Mouse (Mus musculus): Measurements from ENCODE around the gene Rps8. TPM values are rescaled to one million over a fixed set of nuclear protein-coding genes. Genes with fewer than 3 reads are reported as not detected.

Rps8 gene
- polyA plus RNA-seq, 2 experiments: 915 to 935 TPM

DNA sequence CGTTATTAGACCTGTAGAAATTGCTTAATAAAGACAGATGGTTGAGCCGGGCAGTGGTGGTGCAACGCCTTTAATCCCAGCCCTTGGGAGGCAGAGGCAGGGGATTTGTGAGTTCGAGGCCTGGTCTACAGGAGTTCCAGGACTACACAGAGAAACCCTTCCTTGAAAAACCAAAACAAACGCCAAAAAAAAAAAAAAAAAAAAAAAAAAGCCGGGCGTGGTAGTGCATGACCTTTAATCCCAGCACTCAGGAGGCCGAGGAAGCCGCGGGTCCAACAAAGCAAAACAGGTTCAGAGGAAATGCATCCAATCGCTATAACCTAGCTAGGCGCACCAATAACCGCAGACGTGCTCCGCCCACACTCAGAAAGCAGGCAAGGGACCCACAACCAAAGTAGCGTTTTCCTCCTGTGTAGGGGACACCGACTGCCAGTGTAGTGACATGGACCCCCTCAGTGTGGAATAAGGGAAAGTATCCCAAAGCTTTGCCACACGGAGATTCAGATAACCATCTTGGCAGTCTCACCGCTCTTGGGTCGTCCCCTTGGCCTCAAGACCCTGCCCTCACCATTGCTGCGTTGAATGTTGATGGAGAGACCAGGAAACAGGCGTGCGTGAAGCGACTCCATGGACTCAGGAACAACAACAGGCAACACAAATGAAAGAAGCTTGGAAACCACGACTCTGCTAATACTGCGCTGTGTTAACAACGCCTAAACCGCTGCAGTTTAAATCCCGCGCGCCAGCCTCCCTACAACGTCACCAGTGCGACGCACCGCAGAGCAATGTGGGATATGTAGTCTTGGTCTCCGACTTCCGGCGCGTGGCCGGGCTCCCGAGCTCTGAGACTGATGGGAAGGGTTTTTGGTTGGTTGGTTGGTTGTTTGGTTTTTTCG, 26.1 kb upstream of the Rps8 start, which contains the start of gene Kif2c:
Gene Kif2c (minus strand): TSS at position 777 of the 896 bp plus-strand sequence.
- Histone ChIP-seq H3K36me3 (replicated peaks; ENCODE audit: control insufficient read depth, insufficient read depth, low read depth) (peaks cover 28% of the 10 kb centered on the region), H3K27ac (peak within 1 kb of the TSS; percentile 68), H3K9me3 (ENCODE audit: control insufficient read depth, low read length) (no peaks in the 10 kb centered on the region), H3K4me2 (ENCODE audit: low read depth) (peak within 1 kb of the TSS; percentile 84), H3K4me1 (replicated peaks; ENCODE audit: control insufficient read depth in 2 of 2, insufficient read depth in 2 of 2, low read length in 1 of 2) (peaks cover 10 to 11% of the 10 kb centered on the region in 2 experiments), H3K4me3 (ENCODE audit: insufficient read depth in 1 of 2, low read depth in 2 of 2, low read length in 2 of 2) (peak within 1 kb of the TSS; percentile 95 to 97), H3K27me3 (ENCODE audit: control insufficient read depth, insufficient read depth, low read length) (no peaks in the 10 kb centered on the region), H3K9ac (replicated peaks) (peak within 1 kb of the TSS; percentile 85)
- TF ChIP-seq CTCF (IDR thresholded peaks at IDR 0.05; ENCODE audit: low read depth) (no peak), EP300 (IDR thresholded peaks at IDR 0.05; ENCODE audit: low read depth) (no peak)
- WGBS (ENCODE audit: insufficient replicate concordance): 1% methylated on average over 42 of the region's 42 CpGs
- peak; percentile 84 to 87 (median 86) for DNase-seq (ENCODE audit: low read depth in 3 of 3, low spot score in 3 of 3)
- ATAC-seq (ENCODE audit: insufficient read depth): peak; percentile 97

DNA sequence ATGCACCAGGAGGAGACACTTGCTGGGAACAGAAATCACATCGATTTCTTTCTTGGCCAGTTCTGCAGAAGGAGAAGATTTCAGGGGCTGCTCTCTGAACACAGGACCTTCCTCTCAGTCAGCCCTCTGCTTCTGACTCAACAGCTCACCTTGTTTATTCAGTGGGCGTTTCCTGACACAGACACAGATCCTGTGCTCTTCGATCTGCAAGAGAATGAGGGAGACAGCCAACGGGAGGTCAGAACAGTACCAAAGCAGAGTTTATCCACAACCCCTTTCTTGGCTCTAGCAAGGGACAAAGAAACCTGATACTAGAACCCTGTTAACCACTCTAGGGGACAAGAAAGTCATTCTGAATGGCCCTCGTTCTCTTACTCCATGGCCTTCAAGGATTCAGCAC, 13.9 kb upstream of the Rps8 start:
- Histone ChIP-seq H3K27me3 (ENCODE audit: control insufficient read depth, insufficient read depth, low read length) (no peaks in the 10 kb centered on the region), H3K4me1 (replicated peaks; ENCODE audit: control insufficient read depth in 2 of 2, insufficient read depth in 2 of 2, low read length in 1 of 2) (no peaks in the 10 kb centered on the region), H3K4me2 (ENCODE audit: low read depth) (no peak overlapping the region), H3K36me3 (replicated peaks; ENCODE audit: control insufficient read depth, insufficient read depth, low read depth) (peaks cover 94% of the 10 kb centered on the region), H3K9me3 (ENCODE audit: control insufficient read depth, low read length) (no peaks in the 10 kb centered on the region), H3K9ac (replicated peaks) (no peak overlapping the region), H3K4me3 (ENCODE audit: insufficient read depth in 1 of 2, low read depth in 2 of 2, low read length in 2 of 2) (no peak overlapping the region), H3K27ac (no peak overlapping the region)
- WGBS (ENCODE audit: insufficient replicate concordance): 85% methylated on average over 5 of the region's 5 CpGs
- no peak for DNase-seq (ENCODE audit: low read depth in 3 of 3, low spot score in 3 of 3)
- no peak for ATAC-seq (ENCODE audit: insufficient read depth)
- no peak for TF ChIP-seq CTCF (IDR thresholded peaks at IDR 0.05; ENCODE audit: low read depth)
- TF ChIP-seq EP300 (IDR thresholded peaks at IDR 0.05; ENCODE audit: low read depth): no peak

DNA sequence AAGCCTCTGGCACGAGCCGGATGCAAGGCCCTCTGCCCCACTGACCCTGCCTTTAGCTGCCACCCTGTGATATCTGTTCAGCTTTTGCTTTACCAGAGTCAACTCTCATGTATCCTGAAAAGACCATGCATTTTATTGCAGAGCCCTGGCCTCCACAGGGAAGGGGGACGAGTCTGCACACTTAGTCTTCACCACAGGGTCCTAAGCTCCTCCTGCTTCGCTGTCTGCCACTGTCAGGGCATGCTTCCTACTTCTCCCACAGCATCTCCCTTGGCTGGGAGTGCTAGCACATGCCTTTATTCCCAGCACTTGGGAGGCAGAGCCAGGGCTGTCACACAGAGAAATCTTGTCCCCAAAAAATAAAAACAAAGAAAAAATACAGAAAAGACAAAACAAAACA, 5.1 kb upstream of the Rps8 start:
- no peak overlapping the region for H3K4me2 ChIP-seq (ENCODE audit: low read depth)
- WGBS (ENCODE audit: insufficient replicate concordance): 81% methylated on average over 4 of the region's 4 CpGs
- H3K4me3 ChIP-seq (ENCODE audit: insufficient read depth in 1 of 2, low read depth in 2 of 2, low read length in 2 of 2): no peak overlapping the region
- no peak for TF ChIP-seq CTCF (IDR thresholded peaks at IDR 0.05; ENCODE audit: low read depth)
- no peak for TF ChIP-seq EP300 (IDR thresholded peaks at IDR 0.05; ENCODE audit: low read depth)
- peaks cover 63% of the 10 kb centered on the region for H3K36me3 ChIP-seq (replicated peaks; ENCODE audit: control insufficient read depth, insufficient read depth, low read depth)
- no peaks in the 10 kb centered on the region for H3K9me3 ChIP-seq (ENCODE audit: control insufficient read depth, low read length)
- ATAC-seq (ENCODE audit: insufficient read depth) (no peak), DNase-seq (ENCODE audit: low read depth in 3 of 3, low spot score in 3 of 3) (no peak)
- no peaks in the 10 kb centered on the region for H3K27me3 ChIP-seq (ENCODE audit: control insufficient read depth, insufficient read depth, low read length)
- H3K4me1 ChIP-seq (replicated peaks; ENCODE audit: control insufficient read depth in 2 of 2, insufficient read depth in 2 of 2, low read length in 1 of 2): peaks cover 3% of the 10 kb centered on the region in 2 experiments; a peak in 1 of 4 replicates
- no peak overlapping the region for H3K9ac ChIP-seq (replicated peaks)
- H3K27ac ChIP-seq: no peak overlapping the region

DNA sequence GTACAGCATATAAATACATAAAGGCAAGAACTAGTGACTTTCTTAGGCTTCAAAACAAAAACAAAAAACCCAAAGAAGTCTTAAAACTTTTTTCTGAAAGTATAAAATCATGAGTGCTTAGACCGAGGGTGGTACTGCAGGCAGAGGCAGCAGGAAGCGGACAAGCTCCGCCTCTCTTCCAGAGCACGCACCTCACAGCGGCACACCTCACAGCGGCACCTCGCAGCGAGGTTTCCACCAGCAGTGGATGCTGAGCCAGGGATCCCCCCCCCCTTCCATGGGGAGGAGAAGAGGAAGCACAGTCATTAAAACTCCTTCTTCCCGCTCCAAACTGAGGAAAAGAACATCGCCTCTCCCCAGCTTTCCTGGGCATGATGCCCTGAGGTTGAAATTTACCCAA, 3.6 kb upstream of the Rps8 start:
- Histone ChIP-seq H3K36me3 (replicated peaks; ENCODE audit: control insufficient read depth, insufficient read depth, low read depth) (peaks cover 52% of the 10 kb centered on the region), H3K9ac (replicated peaks) (no peak overlapping the region), H3K9me3 (ENCODE audit: control insufficient read depth, low read length) (no peaks in the 10 kb centered on the region), H3K27ac (no peak overlapping the region), H3K27me3 (ENCODE audit: control insufficient read depth, insufficient read depth, low read length) (no peaks in the 10 kb centered on the region), H3K4me3 (ENCODE audit: insufficient read depth in 1 of 2, low read depth in 2 of 2, low read length in 2 of 2) (no peak overlapping the region), H3K4me2 (ENCODE audit: low read depth) (no peak overlapping the region), H3K4me1 (replicated peaks; ENCODE audit: control insufficient read depth in 2 of 2, insufficient read depth in 2 of 2, low read length in 1 of 2) (peaks cover 3% of the 10 kb centered on the region in 2 experiments; a peak in 1 of 4 replicates)
- DNase-seq (ENCODE audit: low read depth in 3 of 3, low spot score in 3 of 3) (no peak), ATAC-seq (ENCODE audit: insufficient read depth) (no peak)
- no peak for TF ChIP-seq EP300 (IDR thresholded peaks at IDR 0.05; ENCODE audit: low read depth)
- TF ChIP-seq CTCF (IDR thresholded peaks at IDR 0.05; ENCODE audit: low read depth): no peak
- WGBS (ENCODE audit: insufficient replicate concordance): 86% methylated on average over 10 of the region's 10 CpGs

DNA sequence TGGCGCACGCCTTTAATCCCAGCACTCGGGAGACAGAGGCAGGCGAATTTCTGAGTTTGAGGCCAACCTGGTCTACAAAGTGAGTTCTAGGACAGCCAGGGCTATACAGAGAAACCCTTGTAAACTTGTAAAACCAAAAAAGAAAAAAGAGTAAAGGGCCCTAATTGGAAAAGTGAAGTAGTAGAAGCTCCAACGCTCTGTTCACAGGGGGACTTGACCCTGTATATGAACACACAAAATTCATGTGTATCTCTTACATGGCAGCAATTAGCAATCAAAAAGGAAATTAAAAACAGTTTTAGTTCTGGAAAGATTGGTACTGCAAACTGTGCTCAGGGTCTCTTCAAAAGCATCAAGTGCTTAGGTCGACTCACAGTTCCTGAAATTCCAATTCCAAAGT, 329 bp upstream of the Rps8 start:
- H3K36me3 ChIP-seq (replicated peaks; ENCODE audit: control insufficient read depth, insufficient read depth, low read depth): peaks cover 53% of the 10 kb centered on the region

More for the DNA sequence above, 329 bp upstream of the Rps8 start:
- H3K4me1 ChIP-seq (replicated peaks; ENCODE audit: control insufficient read depth in 2 of 2, insufficient read depth in 2 of 2, low read length in 1 of 2): peaks cover 9 to 17% of the 10 kb centered on the region in 2 experiments
- ATAC-seq (ENCODE audit: insufficient read depth) (no peak), DNase-seq (ENCODE audit: low read depth in 3 of 3, low spot score in 3 of 3) (no peak)
- 22% methylated on average over 6 of the region's 6 CpGs for WGBS (ENCODE audit: insufficient replicate concordance)
- TF ChIP-seq EP300 (IDR thresholded peaks at IDR 0.05; ENCODE audit: low read depth) (no peak), CTCF (IDR thresholded peaks at IDR 0.05; ENCODE audit: low read depth) (no peak)
- peak overlapping the region; percentile 96 for H3K9ac ChIP-seq (replicated peaks)
- no peaks in the 10 kb centered on the region for H3K9me3 ChIP-seq (ENCODE audit: control insufficient read depth, low read length)
- no peaks in the 10 kb centered on the region for H3K27me3 ChIP-seq (ENCODE audit: control insufficient read depth, insufficient read depth, low read length)
- H3K4me2 ChIP-seq (ENCODE audit: low read depth): peak overlapping the region; percentile 81
- H3K27ac ChIP-seq: peak overlapping the region; percentile 17
- peak overlapping the region; percentile 85 to 92; a peak in 3 of 4 replicates for H3K4me3 ChIP-seq (ENCODE audit: insufficient read depth in 1 of 2, low read depth in 2 of 2, low read length in 2 of 2)
